Mouse (Mus musculus): ENCODE data around the gene Kdm2a.

DNA sequence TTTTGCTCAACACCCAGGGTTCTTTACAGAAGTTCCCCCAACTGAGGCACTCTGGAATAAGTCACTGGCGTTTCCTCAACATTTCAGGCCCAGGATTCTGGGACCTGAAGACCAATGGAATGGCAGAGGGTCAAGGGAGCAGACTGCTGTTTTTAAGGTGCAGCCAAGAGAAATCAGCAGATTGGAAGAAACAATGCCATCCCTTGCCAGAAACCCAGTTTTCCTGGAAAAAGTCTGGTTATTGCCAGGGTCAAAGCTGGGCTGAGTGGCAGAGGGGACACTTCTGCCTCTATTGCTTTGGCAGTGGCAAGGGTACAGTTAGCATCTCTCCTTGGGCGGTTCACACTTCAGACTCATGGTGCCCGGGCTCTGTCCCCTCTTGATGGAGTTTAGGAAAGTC, 80.9 kb downstream of the Kdm2a start:
- no peak for TF ChIP-seq CTCF (IDR thresholded peaks at IDR 0.05)
- no peak for TF ChIP-seq EP300 (IDR thresholded peaks at IDR 0.05)

All from lung, postnatal 0 days (tissue).